Mouse (Mus musculus) intestine, embryonic 15.5 days (tissue): ENCODE data around the gene Vmn1r71. TPM values are rescaled to one million over a fixed set of nuclear protein-coding genes. Genes with fewer than 3 reads are reported as not detected.
"Not testable (repeated sequence)": the region's sequence is repeated elsewhere in the genome, so short reads cannot be mapped to it uniquely, and the experiment has no call there.

ENCODE experiments used
- ATAC-seq: fragments of 200-750 bp; cut with Nextera tagmentation; 2 replicates; pipeline ENCODE4 v1.8.0; 2017; ENCODE audit warnings: moderate TSS enrichment, moderate library complexity
- H3K27ac ChIP-seq: fragments of 300-500 bp; sonication (generic); 2 replicates; pipeline ENCODE4 v1.5.1; 2015; ENCODE audit warnings: mild to moderate bottlenecking, inconsistent platforms
- H3K27me3 ChIP-seq: fragments of 300-500 bp; sonication (generic); replicated peaks from 2 replicates; pipeline ENCODE4 v1.6.1; 2015; ENCODE audit warnings: inconsistent platforms
- H3K36me3 ChIP-seq: fragments of 300-500 bp; sonication (generic); 2 replicates; pipeline ENCODE4 v1.6.1; 2015; ENCODE audit warnings: inconsistent platforms
- H3K4me1 ChIP-seq: fragments of 300-500 bp; sonication (generic); replicated peaks from 2 replicates; pipeline ENCODE4 v1.6.1; 2015; ENCODE audit warnings: inconsistent platforms
- H3K4me2 ChIP-seq: fragments of 300-500 bp; sonication (generic); replicated peaks from 2 replicates; pipeline ENCODE4 v1.6.1; 2015; ENCODE audit warnings: mild to moderate bottlenecking, inconsistent platforms
- H3K4me3 ChIP-seq: fragments of 300-500 bp; sonication (generic); replicated peaks from 2 replicates; pipeline ENCODE4 v1.5.1; 2015; ENCODE audit warnings: inconsistent platforms
- H3K9ac ChIP-seq: fragments of 300-500 bp; sonication (generic); 2 replicates; pipeline ENCODE4 v1.6.1; 2015; ENCODE audit warnings: inconsistent platforms
- H3K9me3 ChIP-seq: fragments of 300-500 bp; sonication (generic); 2 replicates; pipeline ENCODE4 v1.6.1; 2016; ENCODE audit warnings: inconsistent platforms
- polyA plus RNA-seq: library from polyadenylated mRNA; unstranded; fragments of >200 nt; fragmentation: Nextera tagmentation; extraction: Ambion mirVana; gene quantifications from 2 replicates; pipeline ENCODE4 v1.2.1, GENCODE M21; 2015

Vmn1r71 gene
- not detected in 2 replicates for polyA plus RNA-seq

DNA sequence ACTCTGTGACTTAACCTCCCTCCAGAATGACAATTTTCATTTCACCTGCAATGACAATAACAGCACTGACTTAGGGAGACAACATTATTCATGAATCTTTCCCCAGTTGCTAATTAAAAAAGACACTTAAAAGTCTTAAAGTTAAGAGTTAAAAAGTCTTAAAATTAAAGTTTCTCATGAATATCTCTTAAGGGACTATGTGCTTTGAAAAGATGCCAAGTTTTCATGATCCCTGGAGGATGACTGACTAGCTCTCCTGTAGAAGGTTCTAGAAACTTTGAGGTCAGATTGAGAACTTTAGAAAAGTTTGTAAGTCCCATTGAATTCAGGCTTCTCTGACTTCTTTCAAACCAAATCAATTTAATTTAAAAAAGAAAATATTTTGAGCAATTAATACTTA lies at the start of gene Vmn1r71:
Gene Vmn1r71 (minus strand): TSS at position 101 of the 400 bp plus-strand sequence.
- Histone ChIP-seq H3K36me3 (no peaks in the 10 kb centered on the region), H3K9ac (no peak within 1 kb of the TSS), H3K4me1 (no peaks in the 10 kb centered on the region), H3K4me2 (no peak within 1 kb of the TSS), H3K4me3 (no peak within 1 kb of the TSS), H3K9me3 (no peaks in the 10 kb centered on the region), H3K27me3 (no peaks in the 10 kb centered on the region), H3K27ac (no peak within 1 kb of the TSS)
- ATAC-seq, result no peak

DNA sequence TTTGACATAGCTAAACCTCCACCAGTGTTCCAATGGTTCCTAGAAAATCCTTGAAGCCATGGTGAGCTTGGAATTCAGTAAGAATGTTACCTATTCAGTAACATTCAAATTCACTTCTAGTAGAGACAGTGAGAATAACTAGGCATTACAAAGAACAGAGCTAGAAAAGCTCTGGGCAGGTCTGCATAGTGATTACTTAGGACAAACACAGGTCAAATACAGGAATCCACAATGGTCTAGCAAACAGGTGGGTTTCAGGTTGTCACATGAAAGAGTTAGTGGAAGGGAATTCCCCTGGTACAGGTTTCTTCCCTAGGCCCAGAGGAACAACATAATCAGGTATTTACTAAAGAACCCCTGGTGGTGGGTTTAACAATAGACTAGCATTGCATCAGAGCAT lies 3.4 kb upstream of the Vmn1r71 start:
- H3K9ac ChIP-seq, H3K36me3 ChIP-seq, H3K9me3 ChIP-seq, H3K27me3 ChIP-seq, H3K4me2 ChIP-seq, ATAC-seq, H3K27ac ChIP-seq, H3K4me1 ChIP-seq, H3K4me3 ChIP-seq: not testable (repeated sequence)

Other genes with a start within 250 kb of the Vmn1r71 start
- gene Vmn1r68, start 195.9 kb downstream of the Vmn1r71 start, polyA plus RNA-seq, result not detected in 2 replicates
- gene Vmn1r69, start 140.7 kb downstream of the Vmn1r71 start, polyA plus RNA-seq, result not detected in 2 replicates
- not detected in 2 replicates for gene Vmn1r70, start 122.8 kb downstream of the Vmn1r71 start, polyA plus RNA-seq
- not detected in 2 replicates for gene Nlrp4b, start 66.6 kb downstream of the Vmn1r71 start, polyA plus RNA-seq
- gene Zscan4b, start 150.7 kb upstream of the Vmn1r71 start, polyA plus RNA-seq, result not detected in 2 replicates